Mouse (Mus musculus): Measurements from ENCODE around the gene Zbtb20. TPM values are rescaled to one million over a fixed set of nuclear protein-coding genes. Genes with fewer than 3 reads are reported as not detected.

Gene Zbtb20
- polyA plus RNA-seq, 1 experiment = 9.6 TPM

- Histone ChIP-seq H3K4me3 (ENCODE audit: low read depth, low read length) (peak overlapping the region; percentile 45), H3K27me3 (ENCODE audit: control insufficient read depth, insufficient read depth, low read length) (no peaks in the 10 kb centered on the region), H3K27ac (ENCODE audit: insufficient read depth, low read depth, low read length) (peak overlapping the region; percentile 79), H3K4me1 (ENCODE audit: control insufficient read depth, insufficient read depth, insufficient read length, low read length) (peaks cover 2% of the 10 kb centered on the region; the same call in 1 of the 2 replicates), H3K36me3 (ENCODE audit: control insufficient read depth, insufficient read depth, low read length) (no peaks in the 10 kb centered on the region)
- 66% methylated on average over 6 of the region's 6 CpGs for WGBS
- no peak for TF ChIP-seq CTCF (IDR thresholded peaks at IDR 0.05; ENCODE audit: extremely low read depth, insufficient read length, insufficient replicate concordance, low read depth, low read length)
- TF ChIP-seq POLR2A (IDR thresholded peaks at IDR 0.05; ENCODE audit: low read depth, low read length) = no peak
These were observed 487.6 kb downstream of the Zbtb20 start for GRCm38 (mm10) chr16:43363316-43363715.

GRCm38 (mm10) chr16:43363751-43364515 lies 488.3 kb downstream of the Zbtb20 start:
- WGBS = 49% methylated on average over 7 of the region's 7 CpGs
- Histone ChIP-seq H3K36me3 (ENCODE audit: control insufficient read depth, insufficient read depth, low read length) (no peaks in the 10 kb centered on the region), H3K27ac (ENCODE audit: insufficient read depth, low read depth, low read length) (peak overlapping the region; percentile 77), H3K4me3 (ENCODE audit: low read depth, low read length) (peak overlapping the region; percentile 25; the same call in 1 of the 2 replicates), H3K4me1 (ENCODE audit: control insufficient read depth, insufficient read depth, insufficient read length, low read length) (peaks cover 2% of the 10 kb centered on the region; the same call in 1 of the 2 replicates), H3K27me3 (ENCODE audit: control insufficient read depth, insufficient read depth, low read length) (no peaks in the 10 kb centered on the region)
- TF ChIP-seq POLR2A (IDR thresholded peaks at IDR 0.05; ENCODE audit: low read depth, low read length) = no peak
- TF ChIP-seq CTCF (IDR thresholded peaks at IDR 0.05; ENCODE audit: extremely low read depth, insufficient read length, insufficient replicate concordance, low read depth, low read length) = no peak

- Histone ChIP-seq H3K4me1 (ENCODE audit: control insufficient read depth, insufficient read depth, insufficient read length, low read length) (peaks cover 2% of the 10 kb centered on the region; the same call in 1 of the 2 replicates), H3K4me3 (ENCODE audit: low read depth, low read length) (no peak overlapping the region), H3K27ac (ENCODE audit: insufficient read depth, low read depth, low read length) (peak overlapping the region; percentile 77; the same call in 1 of the 2 replicates), H3K36me3 (ENCODE audit: control insufficient read depth, insufficient read depth, low read length) (no peaks in the 10 kb centered on the region), H3K27me3 (ENCODE audit: control insufficient read depth, insufficient read depth, low read length) (no peaks in the 10 kb centered on the region)
- 85% methylated on average over 6 of the region's 6 CpGs for WGBS
- TF ChIP-seq CTCF (IDR thresholded peaks at IDR 0.05; ENCODE audit: extremely low read depth, insufficient read length, insufficient replicate concordance, low read depth, low read length) (no peak), POLR2A (IDR thresholded peaks at IDR 0.05; ENCODE audit: low read depth, low read length) (no peak)
These were observed 488.8 kb downstream of the Zbtb20 start for GRCm38 (mm10) chr16:43364516-43364910.

GRCm38 (mm10) chr16:43365277-43365676 lies 489.6 kb downstream of the Zbtb20 start:
- no peak overlapping the region for H3K27ac ChIP-seq (ENCODE audit: insufficient read depth, low read depth, low read length)
- WGBS = 88% methylated on average over 3 of the region's 3 CpGs
- H3K27me3 ChIP-seq (ENCODE audit: control insufficient read depth, insufficient read depth, low read length) = no peaks in the 10 kb centered on the region
- H3K4me3 ChIP-seq (ENCODE audit: low read depth, low read length) = no peak overlapping the region
- H3K36me3 ChIP-seq (ENCODE audit: control insufficient read depth, insufficient read depth, low read length) = no peaks in the 10 kb centered on the region
- TF ChIP-seq POLR2A (IDR thresholded peaks at IDR 0.05; ENCODE audit: low read depth, low read length) (no peak), CTCF (IDR thresholded peaks at IDR 0.05; ENCODE audit: extremely low read depth, insufficient read length, insufficient replicate concordance, low read depth, low read length) (no peak)
- H3K4me1 ChIP-seq (ENCODE audit: control insufficient read depth, insufficient read depth, insufficient read length, low read length) = peaks cover 2% of the 10 kb centered on the region; the same call in 1 of the 2 replicates

GRCm38 (mm10) chr16:43370496-43371020 lies 494.9 kb downstream of the Zbtb20 start:
- Histone ChIP-seq H3K4me3 (ENCODE audit: low read depth, low read length) (no peak overlapping the region), H3K27ac (ENCODE audit: insufficient read depth, low read depth, low read length) (no peak overlapping the region), H3K27me3 (ENCODE audit: control insufficient read depth, insufficient read depth, low read length) (no peaks in the 10 kb centered on the region), H3K36me3 (ENCODE audit: control insufficient read depth, insufficient read depth, low read length) (no peaks in the 10 kb centered on the region), H3K4me1 (ENCODE audit: control insufficient read depth, insufficient read depth, insufficient read length, low read length) (no peaks in the 10 kb centered on the region)
- WGBS = 58% methylated on average over 3 of the region's 3 CpGs
- TF ChIP-seq CTCF (IDR thresholded peaks at IDR 0.05; ENCODE audit: extremely low read depth, insufficient read length, insufficient replicate concordance, low read depth, low read length) = no peak
- no peak for TF ChIP-seq POLR2A (IDR thresholded peaks at IDR 0.05; ENCODE audit: low read depth, low read length)

GRCm38 (mm10) chr16:43376782-43377181 lies 501.1 kb downstream of the Zbtb20 start:
- 69% methylated on average over 6 of the region's 6 CpGs for WGBS
- TF ChIP-seq POLR2A (IDR thresholded peaks at IDR 0.05; ENCODE audit: low read depth, low read length) (no peak), CTCF (IDR thresholded peaks at IDR 0.05; ENCODE audit: extremely low read depth, insufficient read length, insufficient replicate concordance, low read depth, low read length) (no peak)
- no peak overlapping the region for H3K27ac ChIP-seq (ENCODE audit: insufficient read depth, low read depth, low read length)
- H3K4me1 ChIP-seq (ENCODE audit: control insufficient read depth, insufficient read depth, insufficient read length, low read length) = peaks cover 1% of the 10 kb centered on the region; the same call in 1 of the 2 replicates
- no peak overlapping the region for H3K4me3 ChIP-seq (ENCODE audit: low read depth, low read length)
- H3K36me3 ChIP-seq (ENCODE audit: control insufficient read depth, insufficient read depth, low read length) = no peaks in the 10 kb centered on the region
- no peaks in the 10 kb centered on the region for H3K27me3 ChIP-seq (ENCODE audit: control insufficient read depth, insufficient read depth, low read length)

All from small intestine, adult 2 months (tissue).